Mouse (Mus musculus) R1 (cell line): ENCODE results near the gene Serpina12.

ENCODE experiments used
- DNase-seq: peaks from one replicate; pipeline ENCODE4 v3.0.0-alpha.2; 2018; ENCODE audit warnings: low read depth, low spot score

Serpina12 gene

DNA sequence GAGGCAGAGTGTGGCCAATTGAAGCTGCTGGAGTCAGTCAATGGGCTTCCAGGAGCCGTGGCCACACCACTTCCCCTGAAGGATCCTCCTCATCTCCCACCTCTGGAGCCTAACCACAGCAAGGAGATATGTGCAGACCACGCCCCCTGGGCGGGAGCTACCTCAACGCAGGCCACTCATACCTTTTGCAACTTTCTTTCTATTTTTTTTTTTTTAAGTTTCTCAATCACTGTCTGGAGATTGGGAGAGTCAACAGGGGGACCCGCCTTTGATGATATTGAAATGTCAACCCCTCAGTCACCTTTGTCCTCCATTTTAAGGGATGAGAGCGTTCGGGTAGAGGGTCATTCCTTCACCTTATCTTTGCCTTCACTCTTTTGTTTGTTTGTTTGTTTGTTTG is at the start of gene Serpina12:
Gene Serpina12 (minus strand): TSS at position 101 of the 400 bp plus-strand sequence.
- DNase-seq, result no peak

DNA sequence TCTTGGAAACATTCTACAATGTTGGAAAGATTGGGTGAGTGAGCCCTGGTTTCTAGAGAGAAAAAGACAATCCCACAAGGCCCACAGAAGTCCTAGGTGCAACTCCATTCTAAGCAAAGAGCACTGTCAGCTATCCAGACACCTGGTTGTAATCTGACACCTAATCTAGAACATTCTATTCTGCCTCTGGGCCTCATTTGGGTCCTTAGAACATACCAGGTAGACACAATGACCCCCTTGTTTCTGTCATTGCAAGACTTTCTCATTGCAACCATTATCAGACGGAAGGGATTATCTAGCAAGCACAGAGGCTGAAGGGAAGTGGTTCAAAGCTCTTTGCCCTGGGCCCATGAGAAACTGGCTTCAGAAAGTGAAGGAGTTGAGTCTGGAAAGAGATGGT is 47.1 kb upstream of the Serpina12 start:
- DNase-seq, result no peak

DNA sequence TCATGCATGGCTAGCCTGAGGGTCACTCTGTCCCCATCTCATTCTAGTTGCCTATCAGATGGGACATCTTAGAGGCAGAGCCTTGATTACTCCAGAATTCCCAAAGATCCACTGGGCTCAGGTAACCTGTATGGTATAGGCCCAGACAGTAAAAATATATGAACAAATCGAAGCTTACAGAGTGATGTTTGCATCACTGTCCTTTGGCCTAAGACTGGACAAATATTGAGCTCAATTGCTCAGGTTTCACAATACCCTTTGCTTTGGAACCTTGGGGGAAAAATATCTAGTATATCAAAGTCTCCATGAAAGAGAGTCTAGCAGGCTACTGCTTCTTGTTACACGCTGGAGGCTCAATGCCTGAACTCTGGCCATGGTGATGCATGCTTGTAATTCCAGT is 45.9 kb upstream of the Serpina12 start:
- DNase-seq, result no peak

DNA sequence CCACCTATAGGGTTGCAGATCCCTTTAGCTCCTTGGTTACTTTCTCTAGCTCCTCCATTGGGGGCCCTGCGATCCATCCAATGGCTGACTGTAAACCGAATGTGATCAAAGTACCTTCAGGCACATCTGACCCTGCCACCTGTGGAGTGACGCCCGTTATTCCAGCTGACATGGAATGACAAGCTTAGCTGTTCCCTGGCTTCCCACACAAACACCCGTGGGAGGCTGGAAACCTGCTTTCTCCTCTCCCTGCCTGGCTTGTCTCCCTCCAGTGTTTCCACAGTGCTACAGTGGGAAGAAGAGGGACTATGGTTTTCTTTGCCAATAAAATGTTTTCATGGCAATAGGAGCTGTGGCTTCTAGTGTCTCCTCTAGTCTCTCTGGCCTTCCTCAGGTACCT is 28.0 kb upstream of the Serpina12 start:
- DNase-seq, result no peak

DNA sequence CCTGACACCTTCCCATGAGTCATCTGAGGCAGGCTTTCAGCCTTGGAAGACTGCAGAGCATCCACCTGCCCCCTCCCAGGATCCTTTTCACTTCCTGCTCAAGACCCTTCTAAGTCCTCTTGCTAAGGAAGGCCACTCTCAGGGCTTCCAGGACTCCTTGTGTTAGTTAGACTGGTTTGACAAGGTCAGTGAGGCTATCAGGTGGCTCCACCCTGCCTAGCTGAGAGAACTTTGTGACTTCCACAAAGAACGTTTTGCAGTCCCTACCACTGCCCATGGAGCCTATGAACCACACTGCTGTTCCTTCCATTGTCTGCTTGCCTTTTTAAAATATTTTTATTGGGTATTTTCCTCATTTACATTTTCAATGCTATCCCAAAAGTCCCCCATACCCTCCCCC is 27.5 kb upstream of the Serpina12 start:
- DNase-seq, result no peak

DNA sequence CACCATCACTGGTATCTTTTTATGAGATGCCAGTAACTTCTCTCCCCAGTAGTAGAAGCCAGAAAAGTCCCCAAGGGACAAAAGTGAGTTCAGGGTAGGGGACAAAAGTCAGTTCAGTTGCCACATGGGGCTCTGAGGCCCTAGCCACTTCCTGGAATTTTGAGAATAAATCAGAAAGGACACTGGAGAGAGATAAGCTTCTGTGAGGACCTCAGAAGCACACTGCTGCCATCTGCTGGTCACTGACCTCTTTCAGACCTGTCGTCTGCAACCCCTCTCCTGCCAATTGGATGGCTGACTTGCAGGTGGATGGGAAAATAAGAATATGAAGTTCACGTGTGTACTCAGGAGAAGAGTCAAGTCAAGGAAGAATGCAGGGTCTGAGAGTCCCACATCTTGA is 25.4 kb upstream of the Serpina12 start:
- DNase-seq, result peak; percentile 71

- DNase-seq, result peak; percentile 44
These were observed 23.3 kb upstream of the Serpina12 start for GRCm38 (mm10) chr12:104067549-104067948.

DNA sequence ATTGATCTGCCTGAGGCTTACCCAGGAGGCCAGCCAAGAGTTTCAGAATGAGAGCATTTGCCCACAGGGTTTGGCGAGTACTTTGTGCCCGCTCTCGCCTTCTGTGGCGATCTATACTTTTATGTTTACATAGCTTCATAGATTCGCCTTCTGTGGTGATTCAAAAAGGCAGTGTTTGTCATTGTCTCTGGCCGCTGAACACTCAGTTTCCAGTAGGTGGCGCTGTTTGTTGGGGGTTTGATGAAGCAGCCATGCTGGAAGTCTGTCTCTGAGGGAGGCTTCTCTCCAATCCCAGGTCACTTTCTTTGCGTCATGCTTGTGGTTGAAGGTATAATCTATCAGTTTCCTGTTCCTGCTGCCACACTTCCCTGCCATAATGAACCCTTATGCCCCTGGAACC is 22.0 kb upstream of the Serpina12 start:
- peak; percentile 79 for DNase-seq

GRCm38 (mm10) chr12:104064996-104065395 is 20.8 kb upstream of the Serpina12 start:
- no peak for DNase-seq

DNA sequence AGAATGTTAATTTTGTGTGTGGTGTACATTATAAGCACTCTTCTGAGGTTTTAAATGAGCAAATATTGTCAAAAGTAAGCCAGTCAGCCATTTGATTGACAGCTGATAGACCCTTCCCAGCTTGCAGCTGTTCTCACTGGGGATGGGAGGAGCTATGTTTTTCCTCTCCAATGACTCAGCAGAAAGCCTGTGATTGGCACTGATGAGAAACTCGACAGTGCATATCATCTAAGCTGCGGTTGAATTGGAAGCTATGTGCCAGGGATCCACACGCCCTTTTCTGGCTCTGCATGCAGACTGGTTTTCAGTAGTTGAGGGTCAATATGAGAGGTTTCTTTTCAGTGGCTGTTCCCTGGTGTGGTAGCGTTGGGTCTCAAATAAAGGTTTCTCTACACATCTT is 20.3 kb upstream of the Serpina12 start:
- DNase-seq, result peak; percentile 74

GRCm38 (mm10) chr12:104061862-104062261 is 17.6 kb upstream of the Serpina12 start:
- DNase-seq, result no peak

- DNase-seq, result no peak
These were observed 15.9 kb upstream of the Serpina12 start for GRCm38 (mm10) chr12:104060126-104060525.

GRCm38 (mm10) chr12:104057531-104057930 is 13.3 kb upstream of the Serpina12 start:
- DNase-seq, result no peak

- DNase-seq, result no peak
These were observed 12.8 kb upstream of the Serpina12 start for GRCm38 (mm10) chr12:104057050-104057449.

GRCm38 (mm10) chr12:104055755-104056154 is 11.5 kb upstream of the Serpina12 start:
- DNase-seq, result no peak

- DNase-seq, result no peak
These were observed 9.8 kb upstream of the Serpina12 start for GRCm38 (mm10) chr12:104053995-104054394.

DNA sequence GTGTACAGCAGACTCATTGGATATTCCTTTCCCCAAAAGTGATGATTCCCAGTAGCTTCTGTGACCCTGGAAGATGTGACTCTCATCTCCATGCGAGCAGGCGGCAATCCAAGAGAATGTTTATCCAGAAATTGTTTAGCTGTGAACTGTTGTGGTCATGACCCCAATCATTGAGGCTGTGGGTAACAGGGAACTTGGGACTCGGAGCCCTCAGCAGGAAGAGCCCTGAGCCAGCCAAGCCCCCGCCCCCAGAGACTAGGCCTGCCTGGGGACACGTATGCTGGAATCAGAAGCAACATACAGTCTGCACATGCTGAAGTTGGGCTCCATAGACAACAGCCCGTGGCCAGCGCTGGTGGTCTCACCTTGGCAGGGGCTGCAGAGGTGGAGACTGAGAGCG is 1.5 kb upstream of the Serpina12 start:
- no peak for DNase-seq

GRCm38 (mm10) chr12:104042753-104043152 is 1.5 kb downstream of the Serpina12 start:
- no peak for DNase-seq

- DNase-seq, result peak; percentile 15
These were observed 2.8 kb downstream of the Serpina12 start for GRCm38 (mm10) chr12:104041401-104041800.

DNA sequence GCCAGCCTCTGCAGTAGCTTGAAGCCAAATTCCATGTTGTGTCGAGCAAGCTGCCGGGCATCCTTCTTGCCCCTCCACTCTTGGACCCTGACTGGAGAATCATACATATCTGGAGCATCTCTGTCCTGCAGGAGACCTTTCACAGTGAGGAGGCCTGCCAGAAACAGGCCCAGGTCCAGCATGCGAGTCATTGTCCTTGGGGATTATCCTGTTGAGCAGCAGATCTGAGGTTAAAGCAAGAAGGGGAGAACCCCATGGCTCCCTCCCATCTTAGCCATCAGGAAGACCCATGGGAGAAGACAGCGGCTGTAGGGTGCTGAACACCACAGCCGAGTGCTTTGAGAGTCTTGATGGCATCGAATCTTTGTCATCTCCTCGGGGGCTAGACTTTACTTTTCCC is 6.1 kb downstream of the Serpina12 start:
- DNase-seq, result no peak

DNA sequence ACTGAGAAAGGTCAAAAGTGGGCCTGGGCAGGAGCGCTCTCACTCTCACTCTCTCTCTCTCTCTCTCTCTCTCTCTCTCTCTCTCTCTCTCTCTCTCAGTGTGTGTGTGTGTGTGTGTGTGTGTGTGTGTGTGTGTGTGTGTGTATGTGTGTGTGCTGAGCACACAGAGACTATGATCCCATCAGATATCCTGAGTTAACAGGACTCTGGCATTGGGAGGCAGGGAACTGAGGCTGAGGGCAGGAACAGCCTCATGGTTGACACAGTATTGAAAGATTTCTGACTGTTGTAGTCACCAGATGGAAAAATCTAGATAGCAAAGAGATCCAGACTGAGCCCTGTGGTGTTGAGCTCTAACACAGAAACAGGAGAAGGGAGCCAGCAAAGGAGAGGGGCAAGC is 10.5 kb downstream of the Serpina12 start:
- DNase-seq, result no peak

GRCm38 (mm10) chr12:104029986-104030385 is 14.3 kb downstream of the Serpina12 start:
- peak; percentile 52 for DNase-seq

DNA sequence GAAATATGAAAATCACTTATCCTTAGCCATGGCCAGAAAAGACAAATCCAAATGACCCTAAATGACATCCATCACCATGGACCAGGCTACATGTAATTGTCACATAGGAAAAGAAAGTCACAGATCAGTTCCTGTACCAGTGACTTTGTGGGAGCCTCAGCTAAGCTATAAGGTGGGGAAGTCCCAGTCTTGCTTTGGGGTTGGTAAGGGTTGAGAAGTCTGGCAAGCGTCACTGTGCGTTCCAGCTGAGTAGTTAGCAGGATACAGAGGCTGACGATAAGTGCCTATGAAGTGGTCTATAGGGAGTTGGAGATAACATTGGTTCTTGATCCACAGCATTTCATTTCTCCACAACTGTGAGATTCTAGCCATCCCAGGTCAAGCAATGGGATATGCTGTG is 29.0 kb downstream of the Serpina12 start:
- DNase-seq, result no peak

DNA sequence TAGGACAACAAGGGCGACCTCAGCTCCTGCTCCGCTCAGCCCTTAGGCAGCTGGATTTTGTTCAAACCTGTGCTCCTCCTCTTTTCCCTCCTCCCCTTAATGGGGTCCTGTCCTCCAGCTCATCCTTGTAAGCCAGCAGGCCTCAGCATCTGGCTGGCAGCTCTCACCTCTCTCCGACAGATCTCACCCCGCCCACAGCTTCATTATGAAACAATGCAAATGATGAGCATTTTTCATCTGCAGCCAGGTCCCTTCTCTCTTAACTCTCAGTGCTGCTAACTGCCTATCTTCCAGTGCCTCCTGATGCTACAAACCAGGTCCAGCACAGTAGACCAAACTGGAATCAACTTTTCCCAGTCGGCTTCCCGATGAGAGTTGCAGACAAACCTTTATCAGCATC is 30.6 kb downstream of the Serpina12 start, which contains the start of gene Serpina9:
Gene Serpina9 (minus strand): TSS at position 136 of the 400 bp plus-strand sequence.
- DNase-seq, result no peak
